Mouse (Mus musculus) olfactory bulb, adult 2 months (tissue): Measurements from ENCODE around the gene Clps. TPM values are rescaled to one million over a fixed set of nuclear protein-coding genes. Genes with fewer than 3 reads are reported as not detected.

Experiments
- H3K27ac ChIP-seq: fragments of 200-500 bp; 2 replicates; pipeline ENCODE4 v1.5.1; 2012; ENCODE audit warnings: low read depth, low read length; ENCODE audit not compliant: insufficient read depth
- H3K4me1 ChIP-seq: fragments of 200-500 bp; 2 replicates; pipeline ENCODE4 v1.6.1; 2012; ENCODE audit warnings: low read length; ENCODE audit not compliant: control insufficient read depth, insufficient read depth
- H3K4me3 ChIP-seq: fragments of 200-500 bp; 2 replicates; pipeline ENCODE4 v1.5.1; 2012; ENCODE audit warnings: mild to moderate bottlenecking, low read depth, low read length, moderate library complexity; ENCODE audit not compliant: insufficient read depth
- CTCF ChIP-seq: fragments of 200-500 bp; IDR thresholded peaks from 2 replicates; pipeline ENCODE4 v1.5.1; 2012; ENCODE audit warnings: low read depth, mild to moderate bottlenecking, low read length, moderate library complexity; ENCODE audit not compliant: insufficient read depth
- POLR2A ChIP-seq: fragments of 200-500 bp; IDR thresholded peaks from 2 replicates; pipeline ENCODE4 v1.6.1; 2012; ENCODE audit warnings: mild to moderate bottlenecking, low read depth, low read length, moderate library complexity; ENCODE audit not compliant: insufficient read depth
- WGBS: fragments of 180-500 bp; shearing (Covaris S2); methylation state at CpG from one replicate; pipeline ENCODE4 v1.1.7; 2018; 5-methylcytosine and 5-hydroxymethylcytosine counted together
- polyA plus RNA-seq: library from polyadenylated mRNA; stranded (reverse); fragments of >200 nt; gene quantifications from 2 replicates; pipeline ENCODE4 v1.2.4, GENCODE M21; 2012; ENCODE audit warnings: low replicate concordance; ENCODE audit not compliant: missing spikeins, insufficient read depth, insufficient read length

Clps gene
- polyA plus RNA-seq, 1 experiment: not detected

DNA sequence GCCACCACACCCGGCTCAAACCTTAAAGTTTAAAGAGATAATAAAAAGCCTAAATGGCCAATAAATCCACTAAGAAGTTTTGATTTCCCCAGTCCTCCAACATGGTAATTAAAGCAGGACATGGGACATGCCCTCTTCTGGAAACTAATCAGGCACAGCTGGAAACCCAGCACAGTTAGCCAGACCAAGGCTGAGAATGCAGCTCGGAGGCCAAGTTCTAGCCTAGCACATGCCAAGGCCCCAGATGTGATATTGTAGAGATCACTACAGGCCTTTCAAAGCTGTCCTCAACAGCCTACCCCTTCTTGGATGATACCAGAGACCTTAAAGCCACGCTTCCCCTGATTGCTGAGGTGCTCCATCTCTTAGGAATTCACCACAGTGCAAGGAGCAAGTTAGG lies 25.9 kb upstream of the Clps start:
- Histone ChIP-seq H3K4me1 (no peaks in the 10 kb centered on the region; the same call in 1 of the 2 replicates), H3K4me3 (no peak overlapping the region), H3K27ac (no peak overlapping the region)
- WGBS: 72% methylated on average over 3 of the region's 3 CpGs
- no peak for TF ChIP-seq POLR2A
- no peak for TF ChIP-seq CTCF

DNA sequence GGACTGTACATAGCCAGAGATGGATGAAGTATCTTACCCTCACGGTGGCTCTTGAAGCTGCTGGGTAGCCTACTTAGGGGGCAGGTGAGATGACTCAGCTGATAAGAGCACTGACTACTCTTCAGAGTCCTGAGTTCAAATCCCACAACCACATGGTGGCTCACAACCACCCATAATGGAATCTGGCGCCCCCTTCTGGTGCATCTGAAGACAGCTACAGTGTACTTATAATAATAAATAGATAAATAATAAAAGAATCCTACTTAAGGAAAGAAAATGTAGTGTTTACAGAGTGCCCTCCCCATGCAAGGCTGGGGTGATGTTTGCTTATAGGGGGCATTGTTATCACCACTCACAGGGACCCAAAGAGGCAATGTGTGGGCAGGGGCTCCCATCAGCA lies 20.5 kb upstream of the Clps start:
- H3K4me3 ChIP-seq: no peak overlapping the region
- TF ChIP-seq CTCF (no peak), POLR2A (no peak)
- H3K27ac ChIP-seq: no peak overlapping the region
- WGBS: 66% methylated on average over 2 of the region's 2 CpGs
- peaks cover 9% of the 10 kb centered on the region; the same call in 1 of the 2 replicates for H3K4me1 ChIP-seq

DNA sequence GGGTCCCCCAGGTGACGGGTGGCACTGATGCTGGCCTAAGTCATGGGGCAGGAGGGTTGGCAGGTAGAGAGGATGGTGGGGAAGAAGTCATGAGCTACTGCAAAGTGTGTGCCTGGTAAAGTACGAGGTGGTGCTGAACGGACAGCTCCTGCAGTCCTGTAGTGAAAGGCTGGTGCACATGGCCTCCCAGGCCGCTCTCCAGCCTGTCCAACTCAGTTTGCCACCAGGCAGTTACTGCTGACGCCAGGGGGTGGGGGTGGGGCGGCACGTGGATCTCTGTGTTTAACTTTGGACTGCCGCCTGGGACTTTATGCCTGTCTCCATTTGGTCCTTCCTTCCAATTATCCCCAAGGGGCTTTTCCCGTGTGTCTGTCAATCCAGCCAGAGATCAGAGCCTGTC lies 19.8 kb upstream of the Clps start:
- TF ChIP-seq CTCF: no peak
- no peak for TF ChIP-seq POLR2A
- 24% methylated on average over 9 of the region's 9 CpGs for WGBS
- no peak overlapping the region for H3K4me3 ChIP-seq
- H3K27ac ChIP-seq: no peak overlapping the region
- H3K4me1 ChIP-seq: peaks cover 15% of the 10 kb centered on the region

GRCm38 (mm10) chr17:28575244-28576125 lies 14.9 kb upstream of the Clps start, which contains the start of gene Lhfpl5:
TSS of gene Lhfpl5 (plus strand) at chr17:28575641.
- peak within 1 kb of the TSS; percentile 42 for H3K4me3 ChIP-seq
- TF ChIP-seq POLR2A: no peak; the same call in 1 of the 2 replicates
- peak; percentile 20; the same call in 1 of the 2 replicates for TF ChIP-seq CTCF
- H3K4me1 ChIP-seq: peaks cover 21% of the 10 kb centered on the region
- WGBS: 16% methylated on average over 50 of the region's 50 CpGs
- H3K27ac ChIP-seq: no peak within 1 kb of the TSS

GRCm38 (mm10) chr17:28572941-28573340 lies 12.4 kb upstream of the Clps start:
- WGBS: 62% methylated on average over 6 of the region's 6 CpGs
- no peak for TF ChIP-seq CTCF
- no peak for TF ChIP-seq POLR2A
- no peak overlapping the region for H3K27ac ChIP-seq
- no peak overlapping the region for H3K4me3 ChIP-seq
- peaks cover 17% of the 10 kb centered on the region for H3K4me1 ChIP-seq

GRCm38 (mm10) chr17:28572521-28572920 lies 12.0 kb upstream of the Clps start:
- WGBS: 84% methylated on average over 7 of the region's 7 CpGs

DNA sequence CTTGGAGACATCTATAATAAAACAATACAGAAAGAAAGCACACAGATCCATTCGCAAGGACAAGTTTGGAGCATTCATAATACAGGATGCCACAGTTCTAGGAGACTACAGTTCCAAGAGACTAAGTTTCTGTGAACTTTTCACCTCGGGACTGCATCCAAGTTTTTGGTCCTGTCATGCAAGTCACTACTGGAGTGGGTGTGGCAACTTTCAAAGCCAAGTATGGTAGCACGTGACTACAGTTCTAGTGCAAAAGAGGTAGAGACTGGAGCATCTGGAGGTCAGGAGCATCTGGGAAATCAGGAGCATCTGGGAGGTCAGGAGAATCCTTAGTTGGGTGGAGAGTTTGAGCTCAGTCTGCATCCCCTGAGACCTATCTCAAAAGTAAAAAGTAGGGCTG lies 11.3 kb upstream of the Clps start:
- 80% methylated on average over 3 of the region's 3 CpGs for WGBS
- no peak for TF ChIP-seq CTCF
- TF ChIP-seq POLR2A: no peak
- Histone ChIP-seq H3K4me1 (peaks cover 13% of the 10 kb centered on the region), H3K27ac (no peak overlapping the region), H3K4me3 (no peak overlapping the region)

More at GRCm38 (mm10) chr17:28572521-28572920, 12.0 kb upstream of the Clps start:
- TF ChIP-seq CTCF (no peak), POLR2A (no peak)
- Histone ChIP-seq H3K4me1 (peaks cover 17% of the 10 kb centered on the region), H3K27ac (no peak overlapping the region), H3K4me3 (no peak overlapping the region)

DNA sequence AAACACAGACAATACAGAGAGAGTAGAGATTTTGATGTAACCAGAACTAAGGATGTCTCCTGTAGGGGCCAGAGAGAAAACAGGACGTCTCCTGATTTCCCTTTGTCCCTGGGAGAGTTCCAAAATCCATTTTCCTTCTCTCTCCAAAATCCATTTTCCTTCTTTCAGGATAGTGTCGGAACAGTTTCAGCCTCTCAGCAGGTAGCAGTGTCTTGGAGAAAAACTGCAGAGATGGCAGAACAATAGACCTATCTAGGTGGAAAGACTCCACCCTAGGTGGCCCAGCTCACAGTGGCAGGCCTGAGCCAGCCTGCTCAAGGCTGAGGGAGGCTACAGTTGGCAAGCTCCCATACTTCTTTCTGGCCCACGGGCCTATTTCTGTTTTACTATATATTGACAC lies 7.0 kb upstream of the Clps start:
- WGBS: 57% methylated on average over 3 of the region's 3 CpGs
- TF ChIP-seq POLR2A: no peak
- Histone ChIP-seq H3K4me3 (no peak overlapping the region), H3K4me1 (0 out of 2 replicates have a peak, but pooled peaks cover 1% of the 10 kb centered on the region), H3K27ac (no peak overlapping the region)

DNA sequence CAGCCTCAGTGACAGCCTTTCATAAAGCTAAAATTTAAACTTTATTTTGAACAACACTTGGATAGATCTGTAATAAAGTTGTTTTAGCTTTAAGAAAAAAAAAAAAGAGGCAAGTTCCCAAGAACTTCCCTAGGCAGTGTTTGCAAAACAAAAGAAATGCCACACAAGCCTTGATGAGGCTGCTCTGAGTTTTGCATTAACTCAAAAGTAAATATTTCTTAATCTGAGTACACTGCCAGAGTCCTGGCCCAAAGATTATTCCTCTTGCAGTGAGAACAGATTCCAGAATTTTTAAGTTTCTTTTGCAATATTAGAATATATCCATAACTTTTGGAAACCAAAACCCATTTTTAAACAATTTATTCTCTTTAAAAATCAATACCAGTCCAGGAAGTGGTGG lies 4.6 kb upstream of the Clps start:
- no peak for TF ChIP-seq POLR2A
- TF ChIP-seq CTCF: no peak
- no peaks in the 10 kb centered on the region for H3K4me1 ChIP-seq
- H3K27ac ChIP-seq: no peak overlapping the region
- H3K4me3 ChIP-seq: no peak overlapping the region

DNA sequence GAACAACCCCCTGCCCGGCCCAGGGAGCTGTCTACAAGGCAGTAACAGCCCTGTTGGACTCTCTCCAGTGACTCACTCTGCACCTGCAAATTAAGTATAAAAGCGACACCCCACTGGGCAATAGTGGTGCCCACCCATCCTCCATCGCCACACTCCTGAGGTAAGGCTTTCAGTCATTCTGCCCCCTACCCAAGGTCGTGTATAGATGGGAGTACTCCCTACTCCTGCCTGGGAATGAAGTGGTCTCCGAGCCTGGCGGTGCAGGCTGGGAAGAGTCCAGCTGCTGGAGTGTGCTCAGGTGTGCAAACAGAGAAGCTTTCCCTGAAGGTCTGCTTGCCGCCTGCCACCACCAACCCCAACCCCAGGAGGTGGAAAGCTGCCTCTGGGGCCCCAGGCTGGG lies 1.0 kb upstream of the Clps start:
- no peak overlapping the region for H3K27ac ChIP-seq
- WGBS: 62% methylated on average over 7 of the region's 7 CpGs
- TF ChIP-seq POLR2A (no peak), CTCF (no peak)
- peaks cover 2% of the 10 kb centered on the region; the same call in 1 of the 2 replicates for H3K4me1 ChIP-seq
- no peak overlapping the region for H3K4me3 ChIP-seq
